Mouse (Mus musculus) embryonic facial prominence, embryonic 10.5 days (tissue): ENCODE measurements at regions not wholly inside any gene's neighbourhood (a gene's known extent, or its start where the extent isn't known, plus 50 kb on each side); places are given as distances from the start of the nearest gene placed in this dataset.

Experiments
- DNase-seq: peaks from one replicate; pipeline ENCODE4 v3.0.0-alpha.2; 2017; ENCODE audit warnings: low spot score
- H3K27ac ChIP-seq: fragments of 300-500 bp; sonication (generic); replicated peaks from 2 replicates; pipeline ENCODE4 v1.5.1; 2016; ENCODE audit warnings: mild to moderate bottlenecking
- H3K27me3 ChIP-seq: fragments of 300-500 bp; sonication (generic); replicated peaks from 2 replicates; pipeline ENCODE4 v1.6.1; 2016; ENCODE audit warnings: low read depth, mild to moderate bottlenecking; ENCODE audit not compliant: poor library complexity, severe bottlenecking
- H3K36me3 ChIP-seq: fragments of 300-500 bp; sonication (generic); replicated peaks from 2 replicates; pipeline ENCODE4 v1.6.1; 2016; ENCODE audit warnings: mild to moderate bottlenecking, moderate library complexity
- H3K4me1 ChIP-seq: fragments of 300-500 bp; sonication (generic); 2 replicates; pipeline ENCODE4 v1.6.1; 2016
- H3K4me3 ChIP-seq: fragments of 300-500 bp; sonication (generic); 2 replicates; pipeline ENCODE4 v1.5.1; 2016; ENCODE audit warnings: mild to moderate bottlenecking, moderate library complexity
- H3K9me3 ChIP-seq: fragments of 300-500 bp; sonication (generic); 2 replicates; pipeline ENCODE4 v1.6.1; 2016; ENCODE audit warnings: mild to moderate bottlenecking
- WGBS: fragments of 180-500 bp; shearing (Covaris S2); methylation state at CpG from one replicate; pipeline ENCODE4 v1.1.7; 2016; 5-methylcytosine and 5-hydroxymethylcytosine counted together

- WGBS: 88% methylated on average over 6 of the region's 6 CpGs
- H3K4me3 ChIP-seq: no peak overlapping the region
- H3K27me3 ChIP-seq: no peaks in the 10 kb centered on the region
- 0 out of 2 replicates have a peak overlapping the region, but pooled peaks have one; percentile 10 for H3K27ac ChIP-seq
- no peak for DNase-seq
- peaks cover 42% of the 10 kb centered on the region for H3K4me1 ChIP-seq
- no peaks in the 10 kb centered on the region for H3K36me3 ChIP-seq
- no peaks in the 10 kb centered on the region for H3K9me3 ChIP-seq
These were observed 156.5 kb downstream of the Zfp36l1 start for GRCm38 (mm10) chr12:79956351-79956750.

DNA sequence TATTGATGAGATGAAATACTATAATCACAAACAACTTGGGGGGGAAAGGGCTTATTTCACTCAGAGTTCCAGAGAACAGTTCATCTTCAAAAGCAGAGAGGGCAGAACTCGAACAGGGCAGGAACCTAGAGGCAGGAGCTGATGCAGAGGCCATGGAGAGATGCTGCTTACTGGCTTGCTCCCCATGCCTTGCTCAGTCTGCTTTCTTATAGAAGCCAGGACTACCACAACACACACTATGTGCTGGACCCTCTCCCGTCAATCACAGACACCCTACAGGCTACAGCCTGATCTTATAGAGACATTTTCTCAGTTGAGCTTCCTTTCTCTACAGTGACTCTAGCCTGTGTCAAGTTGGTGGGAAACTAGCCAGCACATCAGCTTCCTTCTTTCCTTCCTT is 157.3 kb downstream of the Zfp36l1 start:
- DNase-seq: no peak
- no peaks in the 10 kb centered on the region for H3K9me3 ChIP-seq
- H3K27ac ChIP-seq: 0 out of 2 replicates have a peak overlapping the region, but pooled peaks have one; percentile 30
- H3K4me1 ChIP-seq: peaks cover 45% of the 10 kb centered on the region
- 90% methylated on average over 2 of the region's 2 CpGs for WGBS
- no peaks in the 10 kb centered on the region for H3K27me3 ChIP-seq
- H3K4me3 ChIP-seq: no peak overlapping the region
- H3K36me3 ChIP-seq: no peaks in the 10 kb centered on the region

- no peak overlapping the region for H3K27ac ChIP-seq
These were observed 162.2 kb downstream of the Zfp36l1 start for GRCm38 (mm10) chr12:79950579-79951112.

DNA sequence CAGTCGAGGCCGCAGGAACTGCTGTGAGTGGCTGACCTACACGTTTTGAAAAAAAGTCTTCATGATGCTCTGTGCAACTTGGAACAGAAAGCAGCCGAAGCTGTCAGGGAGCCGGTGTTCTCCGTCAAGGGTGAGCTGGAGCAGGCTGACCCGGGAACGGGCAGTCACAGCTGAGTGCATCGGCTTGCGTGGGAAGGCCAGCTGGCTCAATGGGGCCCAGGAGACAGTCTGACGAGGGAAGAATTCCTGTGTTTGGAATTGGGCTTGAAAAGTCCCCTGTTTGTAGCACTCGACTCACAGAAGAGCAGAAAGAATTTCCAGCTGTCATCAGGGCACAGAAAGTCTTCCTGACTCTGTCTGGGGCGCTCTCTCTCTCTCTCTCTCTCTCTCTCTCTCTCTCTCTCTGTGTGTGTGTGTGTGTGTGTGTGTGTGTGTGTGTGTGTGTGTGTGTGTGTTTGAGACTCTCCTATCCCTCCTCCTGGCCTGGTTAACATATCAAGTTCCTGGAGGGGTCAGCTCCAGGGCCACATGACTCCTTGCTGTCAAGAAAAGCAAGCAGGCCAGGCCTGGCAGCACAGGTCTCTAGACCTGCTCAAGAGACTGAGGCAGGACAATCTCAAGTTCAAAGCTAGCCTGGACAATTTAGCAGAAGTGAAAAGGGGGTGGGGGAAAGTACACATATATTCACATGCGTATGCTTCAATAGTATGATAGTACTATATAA is 163.6 kb downstream of the Zfp36l1 start:
- DNase-seq: peak; percentile 74
- peaks cover 59% of the 10 kb centered on the region for H3K4me1 ChIP-seq
- peak overlapping the region; percentile 26 for H3K27ac ChIP-seq

More at GRCm38 (mm10) chr12:79950579-79951112, 162.2 kb downstream of the Zfp36l1 start:
- H3K27me3 ChIP-seq: no peaks in the 10 kb centered on the region
- H3K9me3 ChIP-seq: no peaks in the 10 kb centered on the region
- DNase-seq: no peak
- H3K4me3 ChIP-seq: no peak overlapping the region
- H3K4me1 ChIP-seq: peaks cover 49% of the 10 kb centered on the region
- H3K36me3 ChIP-seq: no peaks in the 10 kb centered on the region
- 88% methylated on average over 7 of the region's 7 CpGs for WGBS

GRCm38 (mm10) chr12:79947574-79947973 is 165.2 kb downstream of the Zfp36l1 start:
- DNase-seq: no peak
- peaks cover 76% of the 10 kb centered on the region for H3K4me1 ChIP-seq
- H3K27me3 ChIP-seq: no peaks in the 10 kb centered on the region
- H3K27ac ChIP-seq: no peak overlapping the region; the same call in 1 of the 2 replicates
- WGBS: 94% methylated on average over 4 of the region's 4 CpGs
- no peak overlapping the region for H3K4me3 ChIP-seq
- H3K9me3 ChIP-seq: no peaks in the 10 kb centered on the region
- H3K36me3 ChIP-seq: no peaks in the 10 kb centered on the region

More for the DNA sequence above, 163.6 kb downstream of the Zfp36l1 start:
- Histone ChIP-seq H3K4me3 (no peak overlapping the region), H3K36me3 (no peaks in the 10 kb centered on the region), H3K27me3 (no peaks in the 10 kb centered on the region), H3K9me3 (no peaks in the 10 kb centered on the region)
- WGBS: 38% methylated on average over 14 of the region's 14 CpGs

GRCm38 (mm10) chr12:79946777-79947176 is 166.0 kb downstream of the Zfp36l1 start:
- H3K4me3 ChIP-seq: no peak overlapping the region
- peak overlapping the region; percentile 85 for H3K27ac ChIP-seq
- 83% methylated on average over 10 of the region's 10 CpGs for WGBS
- no peak for DNase-seq
- no peaks in the 10 kb centered on the region for H3K27me3 ChIP-seq
- H3K36me3 ChIP-seq: no peaks in the 10 kb centered on the region
- H3K9me3 ChIP-seq: no peaks in the 10 kb centered on the region
- peaks cover 83% of the 10 kb centered on the region for H3K4me1 ChIP-seq

GRCm38 (mm10) chr12:79945899-79946298 is 166.9 kb downstream of the Zfp36l1 start:
- DNase-seq: no peak
- Histone ChIP-seq H3K27me3 (no peaks in the 10 kb centered on the region), H3K27ac (peak overlapping the region; percentile 85), H3K36me3 (no peaks in the 10 kb centered on the region), H3K4me1 (peaks cover 79% of the 10 kb centered on the region), H3K4me3 (no peak overlapping the region), H3K9me3 (no peaks in the 10 kb centered on the region)
- WGBS: 85% methylated on average over 4 of the region's 4 CpGs

GRCm38 (mm10) chr12:79944714-79945493 is 167.9 kb downstream of the Zfp36l1 start:
- Histone ChIP-seq H3K9me3 (no peaks in the 10 kb centered on the region), H3K4me1 (peaks cover 79% of the 10 kb centered on the region), H3K4me3 (no peak overlapping the region), H3K27me3 (no peaks in the 10 kb centered on the region), H3K36me3 (no peaks in the 10 kb centered on the region), H3K27ac (peak overlapping the region; percentile 85)
- peak; percentile 75 for DNase-seq
- WGBS: 11% methylated on average over 6 of the region's 6 CpGs

DNA sequence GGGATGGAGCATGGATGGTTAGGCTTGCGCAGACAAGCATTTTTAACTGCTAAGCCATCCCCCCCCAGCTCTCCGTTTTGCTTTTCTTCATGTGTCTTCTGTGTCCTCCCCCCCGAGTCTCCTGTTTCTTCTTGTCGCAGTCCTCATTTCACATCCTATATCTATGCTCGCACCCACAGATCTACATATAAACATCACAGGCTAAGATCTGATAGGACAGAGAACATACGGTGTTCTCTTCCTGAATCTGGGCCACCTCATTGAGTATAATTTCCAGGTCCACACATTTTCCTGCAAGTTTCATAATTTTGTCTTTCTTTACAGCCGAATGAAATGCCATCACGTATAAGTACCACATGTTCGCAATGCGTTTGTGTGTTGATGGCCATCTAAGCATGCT is 168.7 kb downstream of the Zfp36l1 start:
- H3K9me3 ChIP-seq: no peaks in the 10 kb centered on the region
- no peak overlapping the region for H3K4me3 ChIP-seq
- no peaks in the 10 kb centered on the region for H3K27me3 ChIP-seq
- H3K4me1 ChIP-seq: peaks cover 72% of the 10 kb centered on the region
- DNase-seq: no peak
- peak overlapping the region; percentile 85 for H3K27ac ChIP-seq
- no peaks in the 10 kb centered on the region for H3K36me3 ChIP-seq
- WGBS: 84% methylated on average over 10 of the region's 10 CpGs

GRCm38 (mm10) chr12:79942563-79943131 is 170.2 kb downstream of the Zfp36l1 start:
- H3K27ac ChIP-seq: peak overlapping the region; percentile 85

DNA sequence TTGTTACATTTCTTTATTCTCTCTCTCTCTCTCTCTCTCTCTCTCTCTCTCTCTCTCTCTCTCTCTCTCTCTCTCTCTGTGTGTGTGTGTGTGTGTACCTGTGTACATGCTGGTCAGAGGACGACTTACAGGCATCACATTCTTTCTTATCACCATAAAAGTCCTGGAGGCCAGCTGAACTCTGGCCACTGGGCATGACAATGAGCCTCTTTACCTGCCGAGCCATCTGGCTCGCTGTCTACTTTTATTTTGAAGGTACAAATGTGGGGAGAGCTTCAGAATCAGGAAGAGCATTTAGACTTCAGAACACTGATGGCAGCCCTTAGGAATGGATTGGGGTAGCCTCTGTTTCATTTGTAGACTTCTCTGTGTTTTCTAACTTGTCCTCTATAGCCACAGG is 171.0 kb downstream of the Zfp36l1 start:
- no peaks in the 10 kb centered on the region for H3K9me3 ChIP-seq
- no peaks in the 10 kb centered on the region for H3K36me3 ChIP-seq
- H3K4me3 ChIP-seq: no peak overlapping the region
- 35% methylated on average over 3 of the region's 3 CpGs for WGBS
- H3K4me1 ChIP-seq: peaks cover 62% of the 10 kb centered on the region
- no peaks in the 10 kb centered on the region for H3K27me3 ChIP-seq
- peak overlapping the region; percentile 85; the same call in 1 of the 2 replicates for H3K27ac ChIP-seq
- peak; percentile 35 for DNase-seq

More at GRCm38 (mm10) chr12:79942563-79943131, 170.2 kb downstream of the Zfp36l1 start:
- Histone ChIP-seq H3K36me3 (no peaks in the 10 kb centered on the region), H3K27me3 (no peaks in the 10 kb centered on the region), H3K9me3 (no peaks in the 10 kb centered on the region), H3K4me1 (peaks cover 57% of the 10 kb centered on the region), H3K4me3 (no peak overlapping the region)
- 34% methylated on average over 10 of the region's 10 CpGs for WGBS
- DNase-seq: peak; percentile 40

- no peaks in the 10 kb centered on the region for H3K9me3 ChIP-seq
- no peak for DNase-seq
- 95% methylated on average over 9 of the region's 9 CpGs for WGBS
- no peak overlapping the region for H3K4me3 ChIP-seq
- H3K27me3 ChIP-seq: no peaks in the 10 kb centered on the region
- H3K36me3 ChIP-seq: no peaks in the 10 kb centered on the region
- no peak overlapping the region for H3K27ac ChIP-seq
- peaks cover 49% of the 10 kb centered on the region for H3K4me1 ChIP-seq
These were observed 173.4 kb downstream of the Zfp36l1 start for GRCm38 (mm10) chr12:79939436-79939835.
